Mouse (Mus musculus): ENCODE results near the gene Nhej1.

Nhej1 gene

GRCm38 (mm10) chr1:74935402-74935801 is 189.6 kb downstream of the Nhej1 start, which contains the start of gene Cfap65:
TSS of gene Cfap65 (minus strand) at chr1:74935599.
- DNase-seq (ENCODE audit: low read depth), result no peak

DNA sequence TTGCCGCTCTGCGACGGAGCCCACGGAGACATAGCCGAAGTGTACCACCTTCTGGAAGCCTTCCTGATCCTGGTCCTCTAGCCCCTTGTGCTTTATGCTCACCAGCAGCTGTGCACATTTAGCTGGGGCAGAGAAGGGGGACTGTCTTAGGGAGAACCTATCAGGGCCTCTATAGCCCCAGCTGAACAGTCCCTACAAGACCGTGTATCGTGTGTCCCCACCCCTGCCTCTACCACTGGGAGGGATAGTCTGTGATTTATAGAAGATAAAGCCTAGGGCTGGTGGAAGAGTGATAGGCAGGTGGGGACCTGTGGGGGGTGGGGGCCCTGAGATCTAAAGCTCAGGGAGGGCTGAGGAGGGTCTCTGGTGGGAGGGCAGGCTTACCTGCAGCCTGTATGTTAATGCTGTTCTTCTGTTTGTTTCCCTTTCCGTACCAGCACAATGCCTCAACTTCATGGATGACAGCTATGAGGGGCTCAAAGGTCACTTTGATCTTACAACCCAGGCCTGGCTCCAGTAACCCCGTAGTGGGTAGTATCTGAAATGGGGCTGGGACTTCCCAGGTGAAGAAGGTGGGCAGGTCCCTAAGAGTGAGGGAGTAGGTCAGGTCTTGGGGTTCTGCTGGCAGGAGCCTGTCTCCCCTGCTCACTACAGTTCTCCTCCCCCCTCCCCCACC is 197.2 kb downstream of the Nhej1 start:
- no peak for DNase-seq (ENCODE audit: low read depth)

- DNase-seq (ENCODE audit: low read depth), result peak; percentile 67
Observed at GRCm38 (mm10) chr1:74926721-74927120, 198.3 kb downstream of the Nhej1 start.

DNA sequence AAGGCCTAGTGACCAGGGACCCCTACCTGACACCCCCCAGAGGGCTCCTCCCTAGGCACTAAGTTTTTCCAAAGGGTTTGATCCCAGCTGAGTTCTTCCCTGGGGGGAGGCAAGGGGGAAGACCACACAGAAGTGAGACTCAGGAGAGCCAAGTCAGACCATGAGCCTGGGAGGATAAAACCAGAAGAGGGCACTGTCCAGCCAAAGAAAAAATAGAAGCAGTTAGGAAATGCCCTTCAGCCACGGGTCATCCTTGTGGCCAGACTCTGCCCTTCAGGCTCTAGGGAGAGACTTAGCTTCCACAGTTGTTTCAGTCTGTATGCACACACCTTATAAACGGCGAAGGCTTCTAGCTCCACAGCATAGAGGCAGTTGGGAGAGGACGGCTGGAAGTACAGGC is 200.5 kb downstream of the Nhej1 start:
- peak; percentile 11 for DNase-seq (ENCODE audit: low read depth)
